Mouse (Mus musculus) liver, embryonic 13.5 days (tissue): ENCODE results near the gene Tmem267. TPM values are rescaled to one million over a fixed set of nuclear protein-coding genes. Genes with fewer than 3 reads are reported as not detected.
"Not testable (repeated sequence)": the region's sequence is repeated elsewhere in the genome, so short reads cannot be mapped to it uniquely, and the experiment has no call there.

Experiments used
- ATAC-seq: fragments of 200-750 bp; cut with Nextera tagmentation; 2 replicates; pipeline ENCODE4 v1.8.0; 2017; ENCODE audit warnings: low read depth, mild to moderate bottlenecking, moderate number of reproducible peaks, moderate library complexity
- DNase-seq: peaks from one replicate; pipeline ENCODE4 v3.0.0; 2022
- H3K27ac ChIP-seq: fragments of 300-500 bp; sonication (generic); 2 replicates; pipeline ENCODE4 v1.5.1; 2015; ENCODE audit warnings: moderate library complexity, mild to moderate bottlenecking, inconsistent platforms
- H3K27me3 ChIP-seq: fragments of 300-500 bp; sonication (generic); 2 replicates; pipeline ENCODE4 v1.6.1; 2015; ENCODE audit warnings: mild to moderate bottlenecking, inconsistent platforms
- H3K36me3 ChIP-seq: fragments of 300-500 bp; sonication (generic); 2 replicates; pipeline ENCODE4 v1.6.1; 2015; ENCODE audit warnings: mild to moderate bottlenecking, inconsistent platforms
- H3K4me1 ChIP-seq: fragments of 300-500 bp; sonication (generic); replicated peaks from 2 replicates; pipeline ENCODE4 v1.6.1; 2015; ENCODE audit warnings: inconsistent platforms
- H3K4me2 ChIP-seq: fragments of 300-500 bp; sonication (generic); 2 replicates; pipeline ENCODE4 v1.6.1; 2015; ENCODE audit warnings: inconsistent platforms, mild to moderate bottlenecking, moderate library complexity
- H3K4me3 ChIP-seq: fragments of 300-500 bp; sonication (generic); replicated peaks from 2 replicates; pipeline ENCODE4 v1.5.1; 2015; ENCODE audit warnings: mild to moderate bottlenecking, inconsistent platforms
- H3K9ac ChIP-seq: fragments of 300-500 bp; sonication (generic); 2 replicates; pipeline ENCODE4 v1.6.1; 2015; ENCODE audit warnings: mild to moderate bottlenecking, inconsistent platforms
- H3K9me3 ChIP-seq: fragments of 300-500 bp; sonication (generic); replicated peaks from 2 replicates; pipeline ENCODE4 v1.6.1; 2016; ENCODE audit warnings: inconsistent platforms
- WGBS: fragments of 180-500 bp; shearing (Covaris S2); methylation state at CpG from one replicate; pipeline ENCODE4 v1.1.7; 2015; ENCODE audit not compliant: insufficient replicate concordance; 5-methylcytosine and 5-hydroxymethylcytosine counted together
- polyA plus RNA-seq: library from polyadenylated mRNA; unstranded; fragments of >200 nt; fragmentation: Nextera tagmentation; extraction: Ambion mirVana; gene quantifications from 2 replicates; pipeline ENCODE4 v1.2.1, GENCODE M21; 2015

Gene Tmem267
- polyA plus RNA-seq, 1 experiment from 2014 or later: 0.45 TPM

DNA sequence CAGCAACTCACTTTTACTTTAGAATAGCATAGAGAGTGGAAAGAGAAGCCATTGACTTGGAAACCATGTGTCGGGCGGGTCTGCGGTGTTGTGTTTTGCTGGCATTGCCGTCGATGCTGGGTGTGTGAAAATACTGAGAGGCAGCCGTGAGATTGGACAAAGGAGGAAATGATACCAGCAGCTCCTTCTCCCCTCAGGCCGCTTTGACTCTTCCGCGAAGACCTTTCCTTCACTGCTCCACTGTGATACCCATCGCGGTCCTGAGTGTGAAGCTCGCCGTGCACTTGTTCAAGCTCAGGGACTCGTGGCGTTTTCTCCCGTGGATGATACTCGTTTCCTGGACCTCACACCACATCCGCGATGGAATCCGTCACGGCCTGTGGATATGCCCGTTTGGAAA lies 7.1 kb downstream of the Tmem267 start:
- not testable (repeated sequence) for H3K27ac ChIP-seq, H3K27me3 ChIP-seq, ATAC-seq, H3K4me2 ChIP-seq, H3K36me3 ChIP-seq, DNase-seq, H3K4me1 ChIP-seq, H3K9ac ChIP-seq, H3K4me3 ChIP-seq
- 89% methylated on average over 13 of the region's 22 CpGs for WGBS
- peaks cover 18% of the 10 kb centered on the region for H3K9me3 ChIP-seq

DNA sequence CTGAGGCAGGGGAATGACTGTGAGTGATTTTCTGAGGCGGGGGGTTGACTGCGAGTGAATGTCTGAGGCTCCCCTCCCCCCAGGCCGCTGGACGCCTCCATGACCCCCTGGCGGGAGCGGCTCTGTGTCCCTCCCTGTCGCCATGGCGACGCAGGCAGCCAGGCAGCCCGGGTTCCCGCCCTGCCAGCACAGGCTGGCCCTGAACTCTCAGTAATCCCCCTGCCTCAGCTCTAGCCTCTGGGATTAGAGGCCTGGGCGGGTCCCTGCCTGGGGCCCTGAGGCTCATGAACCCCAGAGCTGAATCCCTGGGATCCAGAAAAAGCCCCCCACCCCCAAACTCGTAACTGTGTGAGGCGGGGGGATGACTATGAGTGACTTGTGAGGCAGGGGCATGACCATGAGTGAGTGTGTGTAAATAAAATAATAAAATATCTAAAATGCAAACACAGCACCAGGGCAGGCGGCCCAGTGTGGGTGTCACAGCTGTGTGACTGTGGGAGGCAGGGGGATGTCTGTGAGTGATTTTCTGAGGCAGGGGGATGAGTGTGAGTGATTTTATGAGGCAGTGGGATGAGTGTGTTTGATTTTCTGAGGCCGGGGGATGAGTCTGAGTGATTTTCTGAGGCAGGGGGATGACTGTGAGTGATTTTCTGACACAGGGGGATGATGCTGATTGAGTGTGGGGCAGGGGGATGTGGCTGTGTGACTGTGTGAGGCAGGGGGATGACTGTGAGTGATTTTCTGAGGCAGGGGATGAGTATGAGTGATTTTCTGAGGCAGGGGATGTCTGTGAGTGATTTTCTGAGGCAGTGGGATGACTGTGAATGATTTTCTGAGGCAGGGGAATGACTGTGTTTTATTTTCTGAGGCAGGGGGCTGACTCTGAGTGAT lies 108.7 kb downstream of the Tmem267 start:
- H3K9ac ChIP-seq, H3K27ac ChIP-seq, H3K27me3 ChIP-seq, H3K36me3 ChIP-seq, H3K4me2 ChIP-seq, H3K4me3 ChIP-seq, H3K4me1 ChIP-seq: not testable (repeated sequence)
- peak; percentile 80 for ATAC-seq
- 55% methylated on average over 15 of the region's 16 CpGs for WGBS
- H3K9me3 ChIP-seq: peaks cover 12% of the 10 kb centered on the region
- DNase-seq: peak; percentile 43

DNA sequence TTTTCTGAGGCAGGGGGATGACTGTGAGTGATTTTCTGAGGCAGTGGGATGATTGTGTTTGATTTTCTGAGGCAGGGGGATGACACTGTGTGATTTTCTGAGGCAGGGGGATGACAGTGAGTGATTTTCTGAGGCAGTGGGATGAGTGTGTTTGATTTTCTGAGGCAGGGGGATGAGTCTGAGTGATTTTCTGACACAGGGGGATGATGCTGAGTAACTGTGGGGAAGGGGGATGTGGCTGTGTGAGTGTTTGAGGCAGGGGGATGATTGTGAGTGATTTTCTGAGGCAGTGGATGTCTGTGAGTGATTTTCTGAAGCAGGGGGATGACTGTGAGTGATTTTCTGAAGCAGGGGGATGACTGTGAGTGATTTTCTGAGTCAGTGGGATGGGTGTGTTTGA lies 110.6 kb downstream of the Tmem267 start:
- peaks cover 15% of the 10 kb centered on the region for H3K9me3 ChIP-seq
- not testable (repeated sequence) for H3K4me3 ChIP-seq, ATAC-seq, H3K9ac ChIP-seq, H3K4me2 ChIP-seq, H3K36me3 ChIP-seq, H3K4me1 ChIP-seq, DNase-seq, H3K27me3 ChIP-seq, H3K27ac ChIP-seq

DNA sequence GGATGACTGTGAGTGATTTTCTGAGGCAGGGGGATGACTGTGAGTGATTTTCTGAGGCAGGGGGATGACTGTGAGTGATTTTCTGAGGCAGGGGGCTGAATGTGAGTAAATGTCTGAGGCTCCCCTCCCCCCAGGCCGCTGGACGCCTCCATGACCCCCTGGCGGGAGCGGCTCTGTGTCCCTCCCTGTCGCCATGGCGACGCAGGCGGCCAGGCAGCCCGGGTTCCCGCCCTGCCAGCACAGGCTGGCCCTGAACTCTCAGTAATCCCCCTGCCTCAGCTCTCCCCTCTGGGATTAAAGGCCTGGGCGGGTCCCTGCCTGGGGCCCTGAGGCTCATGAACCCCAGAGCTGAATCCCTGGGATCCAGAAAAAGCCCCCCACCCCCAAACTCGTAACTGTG lies 111.2 kb downstream of the Tmem267 start:
- H3K27ac ChIP-seq, H3K9ac ChIP-seq, H3K36me3 ChIP-seq, H3K27me3 ChIP-seq, H3K4me3 ChIP-seq, H3K4me2 ChIP-seq, ATAC-seq, H3K4me1 ChIP-seq: not testable (repeated sequence)
- peaks cover 21% of the 10 kb centered on the region for H3K9me3 ChIP-seq
- DNase-seq: peak; percentile 53
- 69% methylated on average over 12 of the region's 12 CpGs for WGBS

DNA sequence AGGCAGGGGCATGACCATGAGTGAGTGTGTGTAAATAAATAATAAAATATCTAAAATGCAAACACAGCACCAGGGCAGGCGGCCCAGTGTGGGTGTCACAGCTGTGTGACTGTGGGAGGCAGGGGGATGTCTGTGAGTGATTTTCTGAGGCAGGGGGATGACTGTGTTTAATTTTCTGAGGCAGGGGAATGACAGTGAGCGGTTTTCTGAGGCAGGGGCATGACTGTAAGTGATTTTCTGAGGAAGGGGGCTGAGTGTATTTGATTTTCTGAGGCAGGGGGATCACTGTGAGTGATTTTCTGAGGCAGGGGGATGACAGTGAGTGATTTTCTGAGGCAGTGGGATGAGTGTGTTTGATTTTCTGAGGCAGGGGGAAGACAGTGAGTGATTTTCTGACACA lies 111.7 kb downstream of the Tmem267 start:
- H3K4me2 ChIP-seq, DNase-seq, H3K4me3 ChIP-seq, H3K9ac ChIP-seq, H3K27ac ChIP-seq, ATAC-seq, H3K27me3 ChIP-seq, H3K4me1 ChIP-seq, H3K36me3 ChIP-seq: not testable (repeated sequence)
- 52% methylated on average over 2 of the region's 2 CpGs for WGBS
- peaks cover 24% of the 10 kb centered on the region for H3K9me3 ChIP-seq

DNA sequence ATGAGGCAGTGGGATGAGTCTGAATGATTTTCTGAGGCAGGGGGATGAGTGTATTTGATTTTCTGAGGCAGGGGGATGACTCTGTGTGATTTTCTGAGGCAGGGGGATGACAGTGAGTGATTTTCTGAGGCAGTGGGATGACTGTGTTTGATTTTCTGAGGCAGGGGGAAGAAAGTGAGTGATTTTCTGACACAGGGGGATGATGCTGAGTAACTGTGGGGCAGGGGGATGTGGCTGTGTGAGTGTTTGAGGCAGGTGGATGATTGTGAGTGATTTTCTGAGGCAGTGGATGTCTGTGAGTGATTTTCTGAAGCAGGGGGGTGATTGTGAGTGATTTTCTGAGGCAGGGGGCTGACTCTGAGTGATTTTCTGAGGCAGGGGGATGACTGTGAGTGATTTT lies 112.3 kb downstream of the Tmem267 start:
- H3K4me3 ChIP-seq, H3K27me3 ChIP-seq, H3K4me1 ChIP-seq, H3K36me3 ChIP-seq, H3K27ac ChIP-seq, H3K9ac ChIP-seq, ATAC-seq, H3K4me2 ChIP-seq: not testable (repeated sequence)
- DNase-seq: peak; percentile 58
- peaks cover 27% of the 10 kb centered on the region for H3K9me3 ChIP-seq

DNA sequence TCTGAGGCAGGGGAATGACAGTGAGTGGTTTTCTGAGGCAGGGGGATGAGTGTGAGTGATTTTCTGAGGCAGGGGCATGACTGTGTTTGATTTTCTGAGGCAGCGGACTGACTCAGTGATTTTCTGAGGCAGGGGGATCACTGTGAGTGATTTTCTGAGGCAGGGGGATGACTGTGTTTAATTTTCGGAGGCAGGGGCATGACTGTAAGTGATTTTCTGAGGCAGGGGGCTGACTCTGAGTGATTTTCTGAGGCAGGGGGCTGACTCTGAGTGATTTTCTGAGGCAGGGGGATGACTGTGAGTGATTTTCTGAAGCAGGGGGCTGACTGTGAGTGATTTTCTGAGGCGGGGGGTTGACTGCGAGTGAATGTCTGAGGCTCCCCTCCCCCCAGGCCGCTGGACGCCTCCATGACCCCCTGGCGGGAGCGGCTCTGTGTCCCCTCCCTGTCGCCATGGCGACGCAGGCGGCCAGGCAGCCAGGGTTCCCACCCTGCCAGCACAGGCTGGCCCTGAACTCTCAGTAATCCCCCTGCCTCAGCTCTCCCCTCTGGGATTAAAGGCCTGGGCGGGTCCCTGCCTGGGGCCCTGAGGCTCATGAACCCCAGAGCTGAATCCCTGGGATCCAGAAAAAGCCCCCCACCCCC lies 115.0 kb downstream of the Tmem267 start:
- ATAC-seq, H3K4me2 ChIP-seq: not testable (repeated sequence)
- WGBS: 51% methylated on average over 12 of the region's 13 CpGs

DNA sequence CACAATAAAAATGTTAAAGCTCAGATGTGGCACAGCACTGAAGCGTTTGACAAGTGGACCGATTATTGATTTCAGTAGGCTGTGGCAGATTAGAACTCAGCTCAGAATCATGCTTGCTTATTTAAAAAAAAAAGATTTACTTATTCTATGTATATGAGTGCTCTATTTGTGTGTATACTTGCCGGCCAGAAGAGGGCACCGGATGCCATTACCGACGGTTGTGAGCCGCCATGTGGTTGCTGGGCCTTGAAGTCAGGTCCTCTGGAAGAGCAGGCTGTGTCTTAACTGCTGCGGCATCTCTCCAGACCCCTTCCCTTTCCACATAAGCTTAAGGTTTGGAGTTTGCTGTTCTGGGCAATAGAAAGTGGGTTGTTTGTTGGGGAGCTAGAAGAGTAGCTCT lies 116.1 kb downstream of the Tmem267 start:
- DNase-seq, H3K27me3 ChIP-seq, H3K27ac ChIP-seq, H3K4me3 ChIP-seq, H3K4me2 ChIP-seq, H3K9ac ChIP-seq, H3K36me3 ChIP-seq, H3K4me1 ChIP-seq: not testable (repeated sequence)
- peaks cover 15% of the 10 kb centered on the region for H3K9me3 ChIP-seq
- peak; percentile 18; the same call in 1 of the 2 replicates for ATAC-seq
- WGBS: 80% methylated on average over 8 of the region's 8 CpGs

More for the DNA sequence above, 115.0 kb downstream of the Tmem267 start:
- not testable (repeated sequence) for H3K9ac ChIP-seq, H3K27ac ChIP-seq, DNase-seq, H3K27me3 ChIP-seq, H3K4me1 ChIP-seq, H3K36me3 ChIP-seq, H3K4me3 ChIP-seq
- peaks cover 15% of the 10 kb centered on the region for H3K9me3 ChIP-seq

DNA sequence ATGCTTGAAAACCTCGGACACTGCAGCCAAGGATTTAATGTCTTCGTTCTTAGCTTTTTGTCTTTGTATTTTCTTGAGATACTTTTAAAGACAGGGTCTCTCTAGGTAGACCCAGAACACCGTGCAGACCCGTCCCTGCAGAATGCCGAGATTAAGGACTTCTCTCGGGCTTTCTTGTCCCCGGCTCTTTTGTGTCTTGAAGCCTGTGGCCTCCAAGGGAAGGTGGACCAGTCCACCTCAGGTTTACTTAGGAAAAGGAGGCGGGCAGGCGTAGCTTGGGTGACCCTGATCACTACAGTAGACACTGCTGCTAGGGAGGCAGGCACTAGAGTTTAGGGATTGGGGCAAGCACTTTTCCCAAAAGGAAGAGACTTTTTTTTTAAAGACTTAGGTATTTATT lies 116.5 kb downstream of the Tmem267 start:
- H3K36me3 ChIP-seq, H3K27me3 ChIP-seq, H3K4me3 ChIP-seq, H3K4me2 ChIP-seq, DNase-seq, H3K4me1 ChIP-seq, H3K27ac ChIP-seq, H3K9ac ChIP-seq: not testable (repeated sequence)
- H3K9me3 ChIP-seq: peaks cover 15% of the 10 kb centered on the region
- 79% methylated on average over 8 of the region's 9 CpGs for WGBS
- peak; percentile 14; the same call in 1 of the 2 replicates for ATAC-seq

DNA sequence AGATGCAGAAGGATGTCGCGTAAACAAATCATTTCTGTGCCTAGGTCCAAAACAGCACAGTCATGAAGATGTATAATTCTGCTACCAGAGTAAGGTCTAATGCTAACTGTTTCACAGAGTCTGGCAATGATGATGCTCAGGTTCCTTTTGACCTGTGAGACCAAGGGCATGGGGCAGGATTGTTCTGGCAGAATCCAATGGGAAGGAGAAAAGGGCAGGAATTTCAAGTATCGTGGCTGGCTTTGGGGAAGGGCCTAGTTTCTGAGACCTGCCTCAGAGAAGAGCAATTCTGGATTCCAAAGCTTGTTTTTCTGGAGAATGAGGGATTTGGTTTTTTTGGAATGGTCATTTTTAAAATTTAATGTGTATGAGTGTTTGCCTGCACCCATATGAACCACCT lies 131.0 kb downstream of the Tmem267 start:
- Histone ChIP-seq H3K4me2 (no peak overlapping the region), H3K27ac (no peak overlapping the region), H3K27me3 (no peaks in the 10 kb centered on the region), H3K36me3 (no peaks in the 10 kb centered on the region), H3K4me3 (no peak overlapping the region), H3K9ac (no peak overlapping the region), H3K4me1 (no peaks in the 10 kb centered on the region), H3K9me3 (no peaks in the 10 kb centered on the region)
- ATAC-seq (no peak), DNase-seq (no peak)
- 78% methylated on average over 3 of the region's 3 CpGs for WGBS

DNA sequence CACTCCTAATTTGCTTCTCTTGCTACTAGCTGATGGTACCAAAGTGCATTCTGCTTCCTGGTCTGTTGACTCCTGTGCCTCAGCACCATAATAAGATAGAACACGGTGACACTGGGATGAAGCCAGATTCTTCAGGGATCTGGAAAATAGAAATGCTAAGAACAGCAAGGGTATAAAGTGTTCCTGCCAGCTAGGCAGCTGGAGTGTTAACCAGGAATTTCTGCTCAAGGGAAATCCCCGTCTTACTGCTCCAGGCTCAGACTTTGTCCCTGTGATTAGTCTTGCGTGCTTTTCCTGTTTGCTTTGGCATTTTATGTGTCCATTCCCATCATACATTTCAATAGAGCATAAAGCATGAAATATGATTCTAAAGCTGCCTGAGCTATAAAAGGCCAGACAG lies 131.9 kb downstream of the Tmem267 start:
- Histone ChIP-seq H3K36me3 (no peaks in the 10 kb centered on the region), H3K27me3 (no peaks in the 10 kb centered on the region), H3K9ac (no peak overlapping the region), H3K4me3 (no peak overlapping the region), H3K4me2 (no peak overlapping the region), H3K27ac (no peak overlapping the region), H3K9me3 (no peaks in the 10 kb centered on the region), H3K4me1 (no peaks in the 10 kb centered on the region)
- 58% methylated on average over 3 of the region's 3 CpGs for WGBS
- DNase-seq (no peak), ATAC-seq (no peak)

DNA sequence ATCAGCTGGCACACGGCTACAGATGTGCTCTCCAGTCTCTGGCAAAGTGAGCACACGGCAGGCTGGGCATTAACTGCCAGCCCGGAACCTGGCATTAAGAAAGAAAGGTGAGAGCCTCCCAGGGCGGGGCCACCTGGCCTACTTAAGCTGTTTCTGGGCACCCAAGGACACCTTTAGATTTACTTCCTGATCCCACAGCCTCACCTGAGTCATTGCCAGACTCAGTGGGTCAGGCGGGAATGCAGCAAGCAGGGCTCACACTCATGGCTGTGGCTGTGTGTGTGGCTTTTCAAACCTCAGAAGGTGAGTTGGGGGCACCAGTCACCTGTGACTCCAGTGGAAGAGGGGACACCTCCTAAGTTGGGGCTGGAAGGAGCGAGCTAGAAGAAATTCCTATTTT lies 135.8 kb downstream of the Tmem267 start, which contains the start of gene Ccl28:
Gene Ccl28 (plus strand): TSS at position 186 of the 400 bp plus-strand sequence.
- ATAC-seq (no peak), DNase-seq (no peak)
- H3K4me2 ChIP-seq: no peak within 1 kb of the TSS
- 66% methylated on average over 6 of the region's 6 CpGs for WGBS
- no peak within 1 kb of the TSS for H3K27ac ChIP-seq
- H3K27me3 ChIP-seq: no peaks in the 10 kb centered on the region
- H3K4me3 ChIP-seq: no peak within 1 kb of the TSS
- no peaks in the 10 kb centered on the region for H3K4me1 ChIP-seq
- no peaks in the 10 kb centered on the region for H3K9me3 ChIP-seq
- H3K36me3 ChIP-seq: no peaks in the 10 kb centered on the region
- H3K9ac ChIP-seq: no peak within 1 kb of the TSS
